Mouse (Mus musculus) embryonic stem cell, embryonic (primary cell): ENCODE measurements at regions not wholly inside any gene's neighbourhood (a gene's known extent, or its start where the extent isn't known, plus 50 kb on each side); places are given as distances from the start of the nearest gene placed in this dataset.

Source experiments
- CTCF ChIA-PET, 4 experiments: fragments of 300-600 bp in 2 of 4; fragments of 350-600 bp in 2 of 4; sonication (Branson Sonifier 250); formaldehyde crosslinking; loops; one replicate each; lab custom pipeline; 2022; ENCODE audit warnings: inconsistent platforms in 2 of 4; lab: Charles Lee
- POLR2A ChIA-PET, 4 experiments: fragments of 300-600 bp in 2 of 4; fragments of 350-600 bp in 2 of 4; sonication (Branson Sonifier 250); formaldehyde crosslinking; loops; one replicate each; lab custom pipeline; 2022; ENCODE audit warnings: antibody characterized with exemption in 4 of 4, inconsistent platforms in 1 of 4; lab: Charles Lee

- CTCF ChIA-PET: no interaction called here
Measured at GRCm38 (mm10) chr1:177561716-177562588, 119.8 kb downstream of the Zbtb18 start.

GRCm38 (mm10) chr1:177562589-177562912 is 120.4 kb downstream of the Zbtb18 start:
- CTCF ChIA-PET: no interaction called here
- POLR2A ChIA-PET: no interaction called here

More at GRCm38 (mm10) chr1:177561716-177562588, 119.8 kb downstream of the Zbtb18 start:
- POLR2A ChIA-PET: no interaction called here

GRCm38 (mm10) chr1:177565678-177566077 is 123.5 kb downstream of the Zbtb18 start:
- ChIA-PET POLR2A (interaction anchor here in 1 of 4 experiments (1.3 kb wide), 1 partner anchor 9 kb away, joined by 4 read pairs; no protein-coding TSS in a partner anchor), CTCF (no interaction called here)

- CTCF ChIA-PET: no interaction called here
- POLR2A ChIA-PET: no interaction called here
Measured at GRCm38 (mm10) chr1:177568056-177568816, 126.1 kb downstream of the Zbtb18 start.

GRCm38 (mm10) chr1:177569572-177569971 is 127.4 kb downstream of the Zbtb18 start:
- ChIA-PET CTCF (no interaction called here), POLR2A (no interaction called here)

GRCm38 (mm10) chr1:177573017-177573725 is 131.0 kb downstream of the Zbtb18 start:
- ChIA-PET CTCF (no interaction called here), POLR2A (interaction anchor here in 2 of 4 experiments (0.6 to 1.4 kb wide), 2 partner anchors 28 to 132 kb away, joined by 3 to 5 read pairs; no protein-coding TSS in a partner anchor)

GRCm38 (mm10) chr1:177573781-177574180 is 131.6 kb downstream of the Zbtb18 start:
- CTCF ChIA-PET: no interaction called here
- POLR2A ChIA-PET: no interaction called here

- POLR2A ChIA-PET: no interaction called here
- CTCF ChIA-PET: no interaction called here
Measured at GRCm38 (mm10) chr1:177574312-177574711, 132.2 kb downstream of the Zbtb18 start.

GRCm38 (mm10) chr1:177584302-177584886 is 142.2 kb downstream of the Zbtb18 start:
- ChIA-PET POLR2A (no interaction called here), CTCF (no interaction called here)

- ChIA-PET CTCF (no interaction called here), POLR2A (no interaction called here)
Measured at GRCm38 (mm10) chr1:177585320-177585719, 143.2 kb downstream of the Zbtb18 start.

GRCm38 (mm10) chr1:177589034-177589433 is 140.6 kb upstream of the 1700016C15Rik start:
- ChIA-PET POLR2A (interaction anchor here in 1 of 4 experiments (0.6 kb wide), 1 partner anchor 672 kb away, joined by 3 read pairs; no protein-coding TSS in a partner anchor), CTCF (no interaction called here)

GRCm38 (mm10) chr1:177589656-177590055 is 140.0 kb upstream of the 1700016C15Rik start:
- POLR2A ChIA-PET: interaction anchor here in 1 of 4 experiments (0.6 kb wide), 1 partner anchor 155 kb away, joined by 4 read pairs; no protein-coding TSS in a partner anchor
- CTCF ChIA-PET: no interaction called here

GRCm38 (mm10) chr1:177591742-177592141 is 137.9 kb upstream of the 1700016C15Rik start:
- ChIA-PET CTCF (no interaction called here), POLR2A (no interaction called here)

GRCm38 (mm10) chr1:177592337-177592736 is 137.3 kb upstream of the 1700016C15Rik start:
- POLR2A ChIA-PET: no interaction called here
- CTCF ChIA-PET: no interaction called here

- CTCF ChIA-PET: no interaction called here
- POLR2A ChIA-PET: no interaction called here
Measured at GRCm38 (mm10) chr1:177594341-177594740, 135.3 kb upstream of the 1700016C15Rik start.

GRCm38 (mm10) chr1:177595326-177595914 is 134.2 kb upstream of the 1700016C15Rik start:
- POLR2A ChIA-PET: no interaction called here
- CTCF ChIA-PET: no interaction called here

- ChIA-PET CTCF (no interaction called here), POLR2A (interaction anchor here in 1 of 4 experiments (0.6 to 0.7 kb wide), 2 partner anchors 44 to 177 kb away, joined by 3 read pairs; no protein-coding TSS in a partner anchor)
Measured at GRCm38 (mm10) chr1:177597036-177597435, 132.6 kb upstream of the 1700016C15Rik start.

- POLR2A ChIA-PET: interaction anchor here in 3 of 4 experiments (0.6 to 1.3 kb wide), 5 partner anchors 9 to 710 kb away, joined by 3 to 4 read pairs (median 3); no protein-coding TSS in a partner anchor
- CTCF ChIA-PET: interaction anchor here in 1 of 4 experiments (0.7 kb wide), 2 partner anchors 17 to 38 kb away, joined by 3 to 4 read pairs; no protein-coding TSS in a partner anchor
Measured at GRCm38 (mm10) chr1:177605353-177605969, 124.2 kb upstream of the 1700016C15Rik start.
